Mouse (Mus musculus) macrophage (primary cell): ENCODE data around the gene Vipas39. TPM values are rescaled to one million over a fixed set of nuclear protein-coding genes. Genes with fewer than 3 reads are reported as not detected.
"Not testable (repeated sequence)": the region's sequence is repeated elsewhere in the genome, so short reads cannot be mapped to it uniquely, and the experiment has no call there.

ENCODE experiments used
- H3K27ac ChIP-seq: fragments of 350-480 bp; formaldehyde crosslinking; 2 replicates; pipeline ENCODE4 v1.9.0; 2021
- H3K36me3 ChIP-seq: fragments of 350-480 bp; formaldehyde crosslinking; 2 replicates; pipeline ENCODE4 v1.9.0; 2021; ENCODE audit errors: inconsistent target
- H3K4me3 ChIP-seq: fragments of 350-480 bp; formaldehyde crosslinking; 2 replicates; pipeline ENCODE4 v1.9.0; 2021; ENCODE audit errors: inconsistent target
- H3K79me2 ChIP-seq: fragments of 350-480 bp; formaldehyde crosslinking; 2 replicates; pipeline ENCODE4 v1.9.0; 2021; ENCODE audit errors: inconsistent target
- whole genome bisulfite sequencing: methylation state at CpG from one replicate; pipeline ENCODE4 v1.1.7; 2026; ENCODE audit warnings: inconsistent platforms; ENCODE audit not compliant: missing documents; 5-methylcytosine and 5-hydroxymethylcytosine counted together
- polyA plus RNA-seq: library from polyadenylated mRNA; stranded (reverse); fragments of 250-400 nt; gene quantifications from 3 replicates; pipeline ENCODE4 v1.2.4, GENCODE M21; 2018; ENCODE audit warnings: inconsistent platforms
- total RNA-seq, 78 experiments: library from RNA; depleted of rRNA; stranded (reverse); fragments of 250-400 nt; gene quantifications; 1 replicate in 9 of 78; 2 replicates in 24 of 78; 3 replicates in 43 of 78; 4 replicates in 2 of 78; pipeline ENCODE4 v1.2.4; 2018; ENCODE audit warnings: inconsistent platforms in 56 of 78

Vipas39 gene
- total RNA-seq (2018; cell fraction: chromatin; rRNA removed) = 100 to 1,000 TPM in 20 of 26 experiments, 10 to 100 TPM in 6; 59.7 to 286 (median 145) TPM
- total RNA-seq (2018; cell fraction: cytosol; rRNA removed) = 100 to 1,000 TPM in 18 of 26 experiments, 10 to 100 TPM in 8; 86.9 to 143 (median 107) TPM
- 100 to 1,000 TPM in 10 of 26 experiments, 10 to 100 TPM in 16; 57.2 to 164 (median 87.3) TPM for total RNA-seq (2018; cell fraction: nucleus; rRNA removed)
- 106 to 155 TPM (median 136 TPM) in 3 replicates for polyA plus RNA-seq

- Histone ChIP-seq H3K27ac (peak within 1 kb of the TSS; percentile 97), H3K36me3 (peaks cover 36% of the 10 kb centered on the region), H3K4me3 (peak within 1 kb of the TSS; percentile 98), H3K79me2 (peaks cover 74% of the 10 kb centered on the region)
- 0% methylated on average over 31 of the region's 31 CpGs for whole genome bisulfite sequencing
These were observed at the start of gene Vipas39, which contains the start of gene Ahsa1 for GRCm38 (mm10) chr12:87266108-87266826. TSS of gene Vipas39 (minus strand) at chr12:87266256. TSS of gene Ahsa1 (plus strand) at chr12:87266479.

- Histone ChIP-seq H3K36me3 (peaks cover 39% of the 10 kb centered on the region), H3K4me3 (no peak overlapping the region), H3K79me2 (no peaks in the 10 kb centered on the region), H3K27ac (no peak overlapping the region)
- 90% methylated on average over 2 of the region's 2 CpGs for WGBS
These were observed 47.0 kb upstream of the Vipas39 start for GRCm38 (mm10) chr12:87313098-87313497.

GRCm38 (mm10) chr12:87306584-87306844, 40.5 kb upstream of the Vipas39 start:
- not testable (repeated sequence) for H3K27ac ChIP-seq, H3K79me2 ChIP-seq, H3K4me3 ChIP-seq
- peaks cover 28% of the 10 kb centered on the region for H3K36me3 ChIP-seq
- 86% methylated on average over 4 of the region's 4 CpGs for WGBS

- 54% methylated on average over 12 of the region's 13 CpGs for WGBS
- no peak overlapping the region for H3K27ac ChIP-seq
These were observed 39.9 kb upstream of the Vipas39 start for GRCm38 (mm10) chr12:87305767-87306583.

GRCm38 (mm10) chr12:87301189-87301588, 35.1 kb upstream of the Vipas39 start:
- WGBS = 96% methylated on average over 4 of the region's 4 CpGs
- Histone ChIP-seq H3K36me3 (no peaks in the 10 kb centered on the region), H3K27ac (no peak overlapping the region), H3K79me2 (no peaks in the 10 kb centered on the region), H3K4me3 (no peak overlapping the region)

More at GRCm38 (mm10) chr12:87305767-87306583, 39.9 kb upstream of the Vipas39 start:
- Histone ChIP-seq H3K79me2 (no peaks in the 10 kb centered on the region), H3K4me3 (no peak overlapping the region), H3K36me3 (peaks cover 28% of the 10 kb centered on the region)

- Histone ChIP-seq H3K4me3 (peak overlapping the region; percentile 21; the same call in 1 of the 2 replicates), H3K79me2 (no peaks in the 10 kb centered on the region), H3K27ac (no peak overlapping the region), H3K36me3 (no peaks in the 10 kb centered on the region)
- WGBS = 8% methylated on average over 9 of the region's 9 CpGs
These were observed 34.3 kb upstream of the Vipas39 start for GRCm38 (mm10) chr12:87300441-87300690.

- Histone ChIP-seq H3K27ac (no peak within 1 kb of the TSS), H3K79me2 (no peaks in the 10 kb centered on the region), H3K36me3 (no peaks in the 10 kb centered on the region), H3K4me3 (peak within 1 kb of the TSS; percentile 21; the same call in 1 of the 2 replicates)
- under 1% methylated on average over 72 of the region's 86 CpGs for WGBS
These were observed 33.8 kb upstream of the Vipas39 start, which contains the start of gene Ism2 for GRCm38 (mm10) chr12:87299657-87300440. TSS of gene Ism2 (minus strand) at chr12:87299705.

GRCm38 (mm10) chr12:87299037-87299656, 33.1 kb upstream of the Vipas39 start:
- no peaks in the 10 kb centered on the region for H3K36me3 ChIP-seq
- 20% methylated on average over 27 of the region's 29 CpGs for WGBS
- H3K27ac ChIP-seq = no peak overlapping the region

GRCm38 (mm10) chr12:87293934-87294333, 27.9 kb upstream of the Vipas39 start:
- H3K27ac ChIP-seq = no peak overlapping the region
- no peak overlapping the region for H3K4me3 ChIP-seq
- H3K36me3 ChIP-seq = no peaks in the 10 kb centered on the region
- WGBS = 97% methylated on average over 6 of the region's 6 CpGs
- H3K79me2 ChIP-seq = no peaks in the 10 kb centered on the region

More at GRCm38 (mm10) chr12:87299037-87299656, 33.1 kb upstream of the Vipas39 start:
- no peak overlapping the region for H3K4me3 ChIP-seq
- H3K79me2 ChIP-seq = no peaks in the 10 kb centered on the region

- 90% methylated on average over 5 of the region's 5 CpGs for WGBS
- Histone ChIP-seq H3K36me3 (no peaks in the 10 kb centered on the region), H3K79me2 (no peaks in the 10 kb centered on the region), H3K27ac (no peak overlapping the region), H3K4me3 (no peak overlapping the region)
These were observed 23.0 kb upstream of the Vipas39 start for GRCm38 (mm10) chr12:87289100-87289499.

- Histone ChIP-seq H3K79me2 (no peaks in the 10 kb centered on the region), H3K4me3 (no peak overlapping the region), H3K36me3 (no peaks in the 10 kb centered on the region), H3K27ac (no peak overlapping the region)
- 58% methylated on average over 5 of the region's 5 CpGs for WGBS
These were observed 18.7 kb upstream of the Vipas39 start for GRCm38 (mm10) chr12:87284726-87285125.

- 56% methylated on average over 1 of the region's 4 CpGs for WGBS
- Histone ChIP-seq H3K36me3 (no peaks in the 10 kb centered on the region), H3K4me3 (no peak overlapping the region), H3K27ac (no peak overlapping the region), H3K79me2 (no peaks in the 10 kb centered on the region)
These were observed 18.2 kb upstream of the Vipas39 start for GRCm38 (mm10) chr12:87284268-87284667.

GRCm38 (mm10) chr12:87283706-87284105, 17.6 kb upstream of the Vipas39 start:
- 94% methylated on average over 7 of the region's 7 CpGs for WGBS
- H3K79me2 ChIP-seq = no peaks in the 10 kb centered on the region
- no peak overlapping the region for H3K27ac ChIP-seq
- no peaks in the 10 kb centered on the region for H3K36me3 ChIP-seq
- no peak overlapping the region for H3K4me3 ChIP-seq

- H3K27ac ChIP-seq = no peak overlapping the region
- no peak overlapping the region for H3K4me3 ChIP-seq
- H3K79me2 ChIP-seq = no peaks in the 10 kb centered on the region
- no peaks in the 10 kb centered on the region for H3K36me3 ChIP-seq
- WGBS = 98% methylated on average over 4 of the region's 4 CpGs
These were observed 16.7 kb upstream of the Vipas39 start for GRCm38 (mm10) chr12:87282743-87283142.
